Mouse (Mus musculus): ENCODE results near the gene Nr3c2.

DNA sequence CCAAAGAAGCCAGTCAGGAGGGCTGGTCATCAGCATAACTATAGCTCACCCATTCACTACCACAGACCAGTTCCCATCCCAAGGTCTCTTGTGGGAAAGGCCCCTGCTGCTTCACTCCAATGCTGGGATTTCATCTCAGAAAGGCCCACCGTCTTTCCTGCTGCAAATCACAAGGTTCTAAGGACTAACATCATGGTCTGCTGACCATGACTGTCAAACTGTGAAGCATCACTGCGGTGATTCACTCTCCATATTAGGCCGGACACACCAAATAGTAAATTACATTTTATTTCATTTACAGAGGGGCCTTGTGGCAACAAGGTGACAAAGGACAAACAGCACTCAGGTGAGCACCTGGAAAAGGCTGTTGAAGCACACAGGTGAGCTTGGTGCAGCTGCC, 350.9 kb downstream of the Nr3c2 start:
- TF ChIP-seq EP300 (IDR thresholded peaks at IDR 0.05; ENCODE audit: insufficient read depth, low read depth, low read length): no peak
- TF ChIP-seq CTCF (IDR thresholded peaks at IDR 0.05; ENCODE audit: low read depth, low read length): no peak
- TF ChIP-seq POLR2A (IDR thresholded peaks at IDR 0.05; ENCODE audit: insufficient read depth, low read length): no peak
